Mouse (Mus musculus): Measurements from ENCODE around the gene Cltb.

Cltb gene

GRCm38 (mm10) chr13:54593617-54594016 is 17.5 kb downstream of the Cltb start:
- DNase-seq, result no peak

GRCm38 (mm10) chr13:54591776-54592356 is 19.3 kb downstream of the Cltb start:
- no peak for DNase-seq

- DNase-seq, result peak; percentile 97 to 98
These were observed 20.9 kb downstream of the Cltb start, which contains the start of the genes Nop16 and Higd2a for GRCm38 (mm10) chr13:54589996-54590951. Gene Nop16, minus strand, starts transcription at chr13:54590090. Gene Higd2a, plus strand, starts transcription at chr13:54590207.

- DNase-seq, result no peak
These were observed 21.6 kb downstream of the Cltb start for GRCm38 (mm10) chr13:54589414-54589995.

GRCm38 (mm10) chr13:54585831-54586230 is 25.3 kb downstream of the Cltb start:
- DNase-seq, result no peak

- no peak for DNase-seq
These were observed 28.3 kb downstream of the Cltb start for GRCm38 (mm10) chr13:54582860-54583259.

- DNase-seq, result no peak
These were observed 29.0 kb downstream of the Cltb start for GRCm38 (mm10) chr13:54582126-54582525.

GRCm38 (mm10) chr13:54581385-54581784 is 29.8 kb downstream of the Cltb start:
- DNase-seq, result no peak

GRCm38 (mm10) chr13:54577652-54578507 is 33.3 kb downstream of the Cltb start:
- DNase-seq, result no peak

- peak; percentile 20 to 49 for DNase-seq
These were observed 35.7 kb downstream of the Cltb start for GRCm38 (mm10) chr13:54575489-54575888.

- peak; percentile 86 to 91 for DNase-seq
These were observed 36.2 kb downstream of the Cltb start, which contains the start of gene Arl10 for GRCm38 (mm10) chr13:54574854-54575481. Gene Arl10, plus strand, starts transcription at chr13:54575015.

GRCm38 (mm10) chr13:54572621-54573020 is 38.5 kb downstream of the Cltb start:
- no peak for DNase-seq

- DNase-seq, result no peak
These were observed 39.5 kb downstream of the Cltb start for GRCm38 (mm10) chr13:54571637-54572036.

GRCm38 (mm10) chr13:54570736-54571135 is 40.4 kb downstream of the Cltb start:
- DNase-seq, result no peak

GRCm38 (mm10) chr13:54569282-54569681 is 41.9 kb downstream of the Cltb start:
- DNase-seq, result no peak

GRCm38 (mm10) chr13:54568380-54568779 is 42.8 kb downstream of the Cltb start:
- no peak for DNase-seq

- peak; percentile 73 to 81 for DNase-seq
These were observed 45.4 kb downstream of the Cltb start for GRCm38 (mm10) chr13:54565594-54566345.

- DNase-seq, result peak; percentile 97
These were observed 46.0 kb downstream of the Cltb start, which contains the start of gene 4833439L19Rik for GRCm38 (mm10) chr13:54565201-54565581. Gene 4833439L19Rik, minus strand, starts transcription at chr13:54565435.

- DNase-seq, result no peak
These were observed 46.6 kb downstream of the Cltb start for GRCm38 (mm10) chr13:54564232-54565200.

- DNase-seq, result peak; percentile 43 to 67
These were observed 48.6 kb downstream of the Cltb start for GRCm38 (mm10) chr13:54562562-54562961.
